Mouse (Mus musculus) MEL (cell line): ENCODE measurements around the gene Ntrk3.

ENCODE experiments used
- CHD1 ChIP-seq: IDR thresholded peaks from 2 replicates; pipeline ENCODE4 v1.6.1; 2012; ENCODE audit warnings: low read depth, mild to moderate bottlenecking, inconsistent platforms, low read length, improper control_type of control experiment
- CTCF ChIP-seq, 3 experiments: IDR thresholded peaks in 2 of 3; conservative IDR thresholded peaks in 1 of 3; 2 replicates each; pipeline ENCODE4 v1.5.1; 2011 to 2012; ENCODE audit warnings: low read length in 3 of 3, low read depth in 2 of 3, mild to moderate bottlenecking in 2 of 3, improper control_type of control experiment in 1 of 3, inconsistent platforms in 1 of 3, mixed read lengths in 1 of 3, moderate library complexity in 1 of 3; ENCODE audit not compliant: control insufficient read depth in 1 of 3, insufficient read depth in 1 of 3, poor library complexity in 1 of 3, severe bottlenecking in 1 of 3
- E2F4 ChIP-seq: IDR thresholded peaks from 2 replicates; pipeline ENCODE4 v1.6.1; 2011; ENCODE audit warnings: low read depth, low read length, improper control_type of control experiment, borderline replicate concordance
- ELF1 ChIP-seq: IDR thresholded peaks from 2 replicates; pipeline ENCODE4 v1.6.1; 2014; ENCODE audit warnings: low read depth, mild to moderate bottlenecking, inconsistent platforms, low read length, improper control_type of control experiment, moderate library complexity
- EP300 ChIP-seq, 2 experiments: IDR thresholded peaks; 2 replicates each; pipeline ENCODE4 v1.6.1; 2011; ENCODE audit warnings: improper control_type of control experiment in 2 of 2, low read length in 2 of 2, low read depth in 1 of 2, mild to moderate bottlenecking in 1 of 2
- JUND ChIP-seq: IDR thresholded peaks from 2 replicates; pipeline ENCODE4 v1.6.1; 2011; ENCODE audit warnings: low read depth, mild to moderate bottlenecking, improper control_type of control experiment, low read length
- MAZ ChIP-seq: IDR thresholded peaks from 2 replicates; pipeline ENCODE4 v1.6.1; 2012; ENCODE audit warnings: low read depth, mild to moderate bottlenecking, inconsistent platforms, low read length, improper control_type of control experiment
- MXI1 ChIP-seq: IDR thresholded peaks from 2 replicates; pipeline ENCODE4 v1.6.1; 2011; ENCODE audit warnings: mild to moderate bottlenecking, low read depth, low read length, improper control_type of control experiment
- NELFE ChIP-seq: IDR thresholded peaks from 2 replicates; pipeline ENCODE4 v1.6.1; 2011; ENCODE audit warnings: low read depth, low read length, improper control_type of control experiment
- POLR2A ChIP-seq, 2 experiments: IDR thresholded peaks; 2 replicates each; pipeline ENCODE4 v1.6.1; 2011 to 2012; ENCODE audit warnings: low read length in 2 of 2, mild to moderate bottlenecking in 2 of 2, control low read depth in 1 of 2, improper control_type of control experiment in 1 of 2, low read depth in 1 of 2, moderate library complexity in 1 of 2; ENCODE audit not compliant: control insufficient read depth in 1 of 2, insufficient read depth in 1 of 2, poor library complexity in 1 of 2
- USF1 ChIP-seq: IDR thresholded peaks from 2 replicates; pipeline ENCODE4 v1.6.1; 2014; ENCODE audit warnings: low read depth, mild to moderate bottlenecking, inconsistent platforms, low read length, improper control_type of control experiment, moderate library complexity
- ZC3H11A ChIP-seq: IDR thresholded peaks from 2 replicates; pipeline ENCODE4 v1.6.1; 2012; ENCODE audit warnings: low read depth, mild to moderate bottlenecking, inconsistent platforms, low read length, improper control_type of control experiment
- ZNF384 ChIP-seq: IDR thresholded peaks from 2 replicates; pipeline ENCODE4 v1.6.1; 2012; ENCODE audit warnings: low read depth, mild to moderate bottlenecking, inconsistent platforms, low read length, improper control_type of control experiment

GRCm38 (mm10) chr7:78595895-78596294 is 141.9 kb downstream of the Ntrk3 start:
- TF ChIP-seq ZNF384 (no peak), NELFE (no peak), E2F4 (no peak), JUND (no peak), CTCF (IDR thresholded peaks at IDR 0.05 in 2 of 3, conservative IDR thresholded peaks at IDR 0.05 in 1 of 3; ENCODE audit: control insufficient read depth in 1 of 3, insufficient read depth in 1 of 3, low read depth in 2 of 3, low read length in 3 of 3, poor library complexity in 1 of 3, severe bottlenecking in 1 of 3) (peak; percentile 37 to 69 (median 56)), CHD1 (no peak), ELF1 (no peak), MXI1 (no peak), POLR2A (IDR thresholded peaks at IDR 0.05; ENCODE audit: control insufficient read depth in 1 of 2, insufficient read depth in 1 of 2, low read depth in 1 of 2, low read length in 2 of 2, poor library complexity in 1 of 2) (no peak), USF1 (no peak), EP300 (IDR thresholded peaks at IDR 0.05; ENCODE audit: low read depth in 1 of 2, low read length in 2 of 2) (no peak), ZC3H11A (0 out of 2 replicates have a peak, but pooled peaks have one; percentile 13), MAZ (no peak)
